Mouse (Mus musculus): ENCODE results near the gene Hoxd12. TPM values are rescaled to one million over a fixed set of nuclear protein-coding genes. Genes with fewer than 3 reads are reported as not detected.
A peak's percentile ranks its signal among the peaks of the same experiment; 100 is the strongest.

Gene Hoxd12
- polyA plus RNA-seq, 1 experiment from 2014 or later, result 59.3 TPM

- H3K27ac ChIP-seq, result no peak overlapping the region
- H3K4me3 ChIP-seq, result no peak overlapping the region
- WGBS, result 18% methylated on average over 5 of the region's 5 CpGs
- peaks cover 24% of the 10 kb centered on the region for H3K4me1 ChIP-seq
- no peak for ATAC-seq (ENCODE audit: low FRiP score, low read depth)
- no peak overlapping the region for H3K9ac ChIP-seq
- no peak overlapping the region for H3K4me2 ChIP-seq (replicated peaks)
- no peaks in the 10 kb centered on the region for H3K36me3 ChIP-seq
- no peaks in the 10 kb centered on the region for H3K9me3 ChIP-seq
- peaks cover 93% of the 10 kb centered on the region for H3K27me3 ChIP-seq
These were observed 34.9 kb downstream of the Hoxd12 start for GRCm38 (mm10) chr2:74709465-74710419.

- no peak for ATAC-seq (ENCODE audit: low FRiP score, low read depth)
- Histone ChIP-seq H3K9ac (no peak overlapping the region), H3K27me3 (peaks cover 95% of the 10 kb centered on the region), H3K27ac (no peak overlapping the region), H3K4me1 (peaks cover 24% of the 10 kb centered on the region), H3K4me3 (peak overlapping the region; percentile 53), H3K9me3 (no peaks in the 10 kb centered on the region), H3K4me2 (replicated peaks) (peak overlapping the region; percentile 72), H3K36me3 (no peaks in the 10 kb centered on the region)
- WGBS, result 1% methylated on average over 16 of the region's 16 CpGs
These were observed 36.2 kb downstream of the Hoxd12 start for GRCm38 (mm10) chr2:74710929-74711543.

GRCm38 (mm10) chr2:74711721-74712621 is 37.2 kb downstream of the Hoxd12 start, which contains the start of the genes Hoxd3 and Hoxd4:
TSS of gene Hoxd3 (plus strand) at chr2:74711927.
TSS of gene Hoxd4 (plus strand) at chr2:74711929.
- H3K4me2 ChIP-seq (replicated peaks), result peak within 1 kb of the TSS; percentile 72
- H3K36me3 ChIP-seq, result no peaks in the 10 kb centered on the region
- peaks cover 96% of the 10 kb centered on the region for H3K27me3 ChIP-seq
- whole genome bisulfite sequencing, result under 1% methylated on average over 65 of the region's 65 CpGs
- 0 out of 2 replicates have a peak, but pooled peaks have one; percentile 34 for ATAC-seq (ENCODE audit: low FRiP score, low read depth)
- peak within 1 kb of the TSS; percentile 53 for H3K4me3 ChIP-seq
- peak within 1 kb of the TSS; percentile 69 for H3K9ac ChIP-seq
- no peaks in the 10 kb centered on the region for H3K9me3 ChIP-seq
- peak within 1 kb of the TSS; percentile 58 for H3K27ac ChIP-seq
- peaks cover 27% of the 10 kb centered on the region for H3K4me1 ChIP-seq

- no peak for ATAC-seq (ENCODE audit: low FRiP score, low read depth)
- no peak overlapping the region for H3K9ac ChIP-seq
- H3K27ac ChIP-seq, result no peak overlapping the region
- H3K4me3 ChIP-seq, result peak overlapping the region; percentile 53
- no peaks in the 10 kb centered on the region for H3K36me3 ChIP-seq
- H3K4me1 ChIP-seq, result peaks cover 27% of the 10 kb centered on the region
- no peaks in the 10 kb centered on the region for H3K9me3 ChIP-seq
- peaks cover 97% of the 10 kb centered on the region for H3K27me3 ChIP-seq
- peak overlapping the region; percentile 72 for H3K4me2 ChIP-seq (replicated peaks)
- WGBS, result 4% methylated on average over 19 of the region's 19 CpGs
These were observed 38.7 kb downstream of the Hoxd12 start for GRCm38 (mm10) chr2:74713239-74714150.

GRCm38 (mm10) chr2:74714156-74714789 is 39.5 kb downstream of the Hoxd12 start:
- 4% methylated on average over 18 of the region's 18 CpGs for WGBS
- Histone ChIP-seq H3K9me3 (no peaks in the 10 kb centered on the region), H3K36me3 (no peaks in the 10 kb centered on the region), H3K27me3 (peaks cover 97% of the 10 kb centered on the region), H3K27ac (no peak overlapping the region), H3K4me3 (peak overlapping the region; percentile 11), H3K9ac (no peak overlapping the region), H3K4me1 (peaks cover 27% of the 10 kb centered on the region), H3K4me2 (replicated peaks) (peak overlapping the region; percentile 72)
- ATAC-seq (ENCODE audit: low FRiP score, low read depth), result no peak

GRCm38 (mm10) chr2:74714881-74715280 is 40.1 kb downstream of the Hoxd12 start:
- Histone ChIP-seq H3K9me3 (no peaks in the 10 kb centered on the region), H3K4me2 (replicated peaks) (peak overlapping the region; percentile 72), H3K27me3 (peaks cover 97% of the 10 kb centered on the region), H3K27ac (no peak overlapping the region), H3K4me3 (peak overlapping the region; percentile 11; the same call in 1 of the 2 replicates), H3K36me3 (no peaks in the 10 kb centered on the region), H3K4me1 (peaks cover 27% of the 10 kb centered on the region), H3K9ac (0 out of 2 replicates have a peak overlapping the region, but pooled peaks have one; percentile 4)
- no peak for ATAC-seq (ENCODE audit: low FRiP score, low read depth)
- under 1% methylated on average over 14 of the region's 14 CpGs for WGBS

GRCm38 (mm10) chr2:74715504-74716241 is 40.9 kb downstream of the Hoxd12 start:
- Histone ChIP-seq H3K4me3 (peak overlapping the region; percentile 34), H3K27ac (no peak overlapping the region), H3K9me3 (no peaks in the 10 kb centered on the region), H3K4me2 (replicated peaks) (peak overlapping the region; percentile 72), H3K9ac (no peak overlapping the region), H3K4me1 (peaks cover 27% of the 10 kb centered on the region), H3K27me3 (peaks cover 97% of the 10 kb centered on the region), H3K36me3 (no peaks in the 10 kb centered on the region)
- ATAC-seq (ENCODE audit: low FRiP score, low read depth), result peak; percentile 62
- 3% methylated on average over 26 of the region's 26 CpGs for WGBS

- Histone ChIP-seq H3K27me3 (peaks cover 100% of the 10 kb centered on the region), H3K27ac (no peak overlapping the region), H3K4me3 (no peak overlapping the region), H3K9me3 (no peaks in the 10 kb centered on the region), H3K4me1 (peaks cover 21% of the 10 kb centered on the region), H3K36me3 (no peaks in the 10 kb centered on the region), H3K4me2 (replicated peaks) (no peak overlapping the region), H3K9ac (no peak overlapping the region)
- ATAC-seq (ENCODE audit: low FRiP score, low read depth), result no peak
- 17% methylated on average over 2 of the region's 2 CpGs for WGBS
These were observed 45.6 kb downstream of the Hoxd12 start for GRCm38 (mm10) chr2:74720384-74720783.

- H3K4me1 ChIP-seq, result peaks cover 19% of the 10 kb centered on the region
- no peaks in the 10 kb centered on the region for H3K9me3 ChIP-seq
- H3K9ac ChIP-seq, result no peak overlapping the region
- no peak overlapping the region for H3K4me3 ChIP-seq
- 14% methylated on average over 5 of the region's 5 CpGs for WGBS
- H3K27ac ChIP-seq, result no peak overlapping the region
- H3K4me2 ChIP-seq (replicated peaks), result no peak overlapping the region
- H3K36me3 ChIP-seq, result no peaks in the 10 kb centered on the region
- H3K27me3 ChIP-seq, result peaks cover 100% of the 10 kb centered on the region
- ATAC-seq (ENCODE audit: low FRiP score, low read depth), result no peak
These were observed 46.2 kb downstream of the Hoxd12 start for GRCm38 (mm10) chr2:74720955-74721491.

GRCm38 (mm10) chr2:74721882-74722281 is 47.1 kb downstream of the Hoxd12 start:
- Histone ChIP-seq H3K27me3 (peaks cover 100% of the 10 kb centered on the region), H3K4me3 (no peak overlapping the region), H3K9me3 (no peaks in the 10 kb centered on the region)

More at GRCm38 (mm10) chr2:74721882-74722281, 47.1 kb downstream of the Hoxd12 start:
- 5% methylated on average over 6 of the region's 6 CpGs for WGBS
- Histone ChIP-seq H3K4me2 (replicated peaks) (no peak overlapping the region), H3K4me1 (peaks cover 15% of the 10 kb centered on the region), H3K36me3 (no peaks in the 10 kb centered on the region), H3K27ac (no peak overlapping the region), H3K9ac (no peak overlapping the region)
- no peak for ATAC-seq (ENCODE audit: low FRiP score, low read depth)
